Mouse (Mus musculus) G1E (cell line): Measurements from ENCODE around the gene Dnpep. TPM values are rescaled to one million over a fixed set of nuclear protein-coding genes. Genes with fewer than 3 reads are reported as not detected.
A peak's percentile ranks its signal among the peaks of the same experiment; 100 is the strongest.

Experiments
- ATAC-seq: 2 replicates; pipeline ENCODE4 v1.8.0; 2016; ENCODE audit warnings: mild to moderate bottlenecking; ENCODE audit not compliant: insufficient number of reproducible peaks, poor library complexity, low FRiP score, severe bottlenecking; ENCODE audit errors: extremely low read depth
- DNase-seq: peaks from one replicate; pipeline ENCODE4 v3.0.0; 2012; ENCODE audit warnings: low spot score
- H3K27me3 ChIP-seq: 2 replicates; pipeline ENCODE4 v1.6.1; 2012; ENCODE audit warnings: mild to moderate bottlenecking, low read length, inconsistent platforms; ENCODE audit not compliant: insufficient read depth
- H3K36me3 ChIP-seq: replicated peaks from 2 replicates; pipeline ENCODE3; 2012; ENCODE audit warnings: mild to moderate bottlenecking, inconsistent platforms
- H3K4me1 ChIP-seq: 2 replicates; pipeline ENCODE4 v1.6.1; 2012; ENCODE audit warnings: low read depth, low read length, inconsistent platforms, mixed read lengths; ENCODE audit not compliant: insufficient read depth
- H3K4me3 ChIP-seq: 2 replicates; pipeline ENCODE4 v1.5.1; 2012; ENCODE audit warnings: low read depth, mild to moderate bottlenecking, inconsistent platforms, low read length, moderate library complexity, mixed read lengths
- H3K9me3 ChIP-seq: replicated peaks from 2 replicates; pipeline ENCODE4 v1.6.1; 2012; ENCODE audit warnings: inconsistent platforms
- CTCF ChIP-seq: IDR thresholded peaks from 2 replicates; pipeline ENCODE4 v1.5.1; 2012; ENCODE audit warnings: low read depth, low read length, inconsistent platforms, mixed read lengths
- GATA1 ChIP-seq: IDR thresholded peaks from 2 replicates; pipeline ENCODE4 v1.6.1; 2012; ENCODE audit warnings: borderline replicate concordance, low read length, inconsistent platforms, mixed read lengths
- GATA2 ChIP-seq: IDR thresholded peaks from 2 replicates; pipeline ENCODE4 v1.6.1; 2012; ENCODE audit warnings: low read depth, low read length, inconsistent platforms, borderline replicate concordance
- POLR2AphosphoS5 ChIP-seq: IDR thresholded peaks from 2 replicates; pipeline ENCODE4 v1.6.1; 2012; ENCODE audit warnings: low read depth, low read length, inconsistent platforms; ENCODE audit not compliant: insufficient replicate concordance
- TAL1 ChIP-seq: conservative IDR thresholded peaks from 2 replicates; pipeline ENCODE4 v1.6.1; 2012; ENCODE audit warnings: low read depth, low read length, inconsistent platforms, mixed read lengths
- polyA plus RNA-seq: library from polyadenylated mRNA; stranded (reverse); fragments of >175 nt; gene quantifications from 2 replicates; pipeline ENCODE4 v1.2.3, GENCODE M21; 2012
- total RNA-seq, 2 experiments: library from RNA; stranded (forward) in 1 of 2; stranded (reverse) in 1 of 2; fragments of 200-1000 nt in 1 of 2; fragments of >200 nt in 1 of 2; fragmentation: Nextera tagmentation in 1 of 2; gene quantifications; 2 replicates each; pipeline ENCODE4 v1.2.3; 2014 to 2017

Dnpep gene
- total and polyA plus RNA-seq, 3 experiments: 38.7 to 79.0 (median 73.7) TPM

- ATAC-seq (no peak), DNase-seq (no peak)
- peaks cover 18% of the 10 kb centered on the region for H3K27me3 ChIP-seq
- TF ChIP-seq CTCF: no peak
- no peak for TF ChIP-seq GATA1
- no peak for TF ChIP-seq GATA2
- TF ChIP-seq POLR2AphosphoS5: no peak
- TF ChIP-seq TAL1: no peak
- peaks cover 3% of the 10 kb centered on the region; the same call in 1 of the 2 replicates for H3K9me3 ChIP-seq
- H3K4me3 ChIP-seq: no peak overlapping the region
- no peaks in the 10 kb centered on the region for H3K4me1 ChIP-seq
- no peaks in the 10 kb centered on the region for H3K36me3 ChIP-seq
Observed at GRCm38 (mm10) chr1:75284911-75285310, 32.9 kb downstream of the Dnpep start.

- Histone ChIP-seq H3K4me3 (no peak overlapping the region), H3K9me3 (peaks cover 3% of the 10 kb centered on the region; the same call in 1 of the 2 replicates), H3K36me3 (no peaks in the 10 kb centered on the region), H3K27me3 (peaks cover 14% of the 10 kb centered on the region; the same call in 1 of the 2 replicates), H3K4me1 (no peaks in the 10 kb centered on the region)
- ATAC-seq: no peak
- TF ChIP-seq GATA2: no peak
- TF ChIP-seq CTCF: no peak; the same call in 1 of the 2 replicates
- TF ChIP-seq POLR2AphosphoS5: no peak
- TF ChIP-seq TAL1: no peak
- no peak for TF ChIP-seq GATA1
- no peak for DNase-seq
Observed at GRCm38 (mm10) chr1:75283017-75283416, 34.8 kb downstream of the Dnpep start.

GRCm38 (mm10) chr1:75278228-75278627 is 39.6 kb downstream of the Dnpep start, which contains the start of gene Resp18:
TSS of gene Resp18 (minus strand) at chr1:75278415.
- Histone ChIP-seq H3K4me1 (no peaks in the 10 kb centered on the region), H3K36me3 (no peaks in the 10 kb centered on the region), H3K27me3 (peaks cover 8% of the 10 kb centered on the region; the same call in 1 of the 2 replicates), H3K9me3 (peaks cover 3% of the 10 kb centered on the region; the same call in 1 of the 2 replicates), H3K4me3 (no peak within 1 kb of the TSS)
- ATAC-seq (no peak), DNase-seq (no peak)
- TF ChIP-seq POLR2AphosphoS5 (no peak), GATA1 (no peak), CTCF (no peak), GATA2 (no peak), TAL1 (no peak)

GRCm38 (mm10) chr1:75277195-75278188 is 40.3 kb downstream of the Dnpep start:
- Histone ChIP-seq H3K36me3 (no peaks in the 10 kb centered on the region), H3K4me1 (no peaks in the 10 kb centered on the region), H3K4me3 (no peak overlapping the region), H3K9me3 (peaks cover 3% of the 10 kb centered on the region; the same call in 1 of the 2 replicates), H3K27me3 (peaks cover 8% of the 10 kb centered on the region; the same call in 1 of the 2 replicates)
- TF ChIP-seq GATA1: no peak
- no peak for TF ChIP-seq TAL1
- TF ChIP-seq CTCF: no peak
- TF ChIP-seq GATA2: no peak
- TF ChIP-seq POLR2AphosphoS5: no peak
- DNase-seq (peak; percentile 54), ATAC-seq (no peak)

- Histone ChIP-seq H3K27me3 (peaks cover 21% of the 10 kb centered on the region), H3K9me3 (no peaks in the 10 kb centered on the region), H3K4me1 (peaks cover 3% of the 10 kb centered on the region; the same call in 1 of the 2 replicates), H3K4me3 (no peak within 1 kb of the TSS), H3K36me3 (no peaks in the 10 kb centered on the region)
- no peak for ATAC-seq
- DNase-seq: no peak
- no peak for TF ChIP-seq CTCF
Observed at GRCm38 (mm10) chr1:75264091-75264880, 53.5 kb downstream of the Dnpep start, which contains the start of gene Ptprn. TSS of gene Ptprn (minus strand) at chr1:75264502.
